Mouse (Mus musculus): ENCODE measurements around the gene Xylt1. TPM values are rescaled to one million over a fixed set of nuclear protein-coding genes. Genes with fewer than 3 reads are reported as not detected.
A peak's percentile ranks its signal among the peaks of the same experiment; 100 is the strongest.

Gene Xylt1
- polyA plus RNA-seq, 1 experiment from 2014 or later = 2.0 TPM

DNA sequence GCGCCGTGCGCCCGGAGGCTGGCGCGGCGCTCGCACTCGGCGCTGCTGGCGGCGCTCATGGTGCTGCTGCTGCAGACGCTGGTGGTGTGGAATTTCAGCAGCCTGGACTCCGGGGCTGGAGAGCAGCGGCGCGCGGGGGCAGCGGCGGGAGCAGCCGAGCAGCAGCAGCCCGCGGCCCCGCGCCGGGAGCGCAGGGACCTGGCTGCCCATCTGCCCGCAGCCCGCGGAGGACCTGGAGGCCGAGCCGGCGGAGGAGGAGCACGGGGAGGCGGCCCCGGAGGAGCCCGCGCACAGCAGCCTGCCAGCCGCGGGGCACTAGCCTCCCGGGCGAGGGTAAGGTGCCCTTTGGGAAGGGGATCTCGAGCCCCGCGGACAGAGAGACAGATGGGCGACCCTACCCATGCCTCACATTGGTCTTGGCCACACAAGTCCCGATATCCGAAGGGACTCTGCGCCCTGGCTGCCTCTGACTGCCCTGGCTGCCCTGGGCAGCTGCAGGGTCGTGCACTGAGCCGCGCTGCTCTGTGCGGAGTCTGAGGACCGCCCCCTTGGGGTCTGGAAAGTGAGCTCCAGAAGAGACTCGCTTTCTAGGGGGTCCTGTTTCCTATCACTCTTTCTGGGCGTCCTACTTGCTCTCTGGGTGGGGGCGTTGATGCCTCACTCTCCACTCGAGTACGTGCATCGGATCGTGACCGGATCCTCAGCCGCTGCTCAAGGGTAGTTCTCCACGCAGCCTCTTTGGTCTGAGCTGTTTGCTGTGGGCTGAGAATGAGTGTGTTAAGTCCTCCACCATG is 606 bp downstream of the Xylt1 start:
- H3K36me3 ChIP-seq = no peaks in the 10 kb centered on the region
- H3K4me1 ChIP-seq = peaks cover 40% of the 10 kb centered on the region
- no peaks in the 10 kb centered on the region for H3K9me3 ChIP-seq
- H3K27ac ChIP-seq (replicated peaks) = peak overlapping the region; percentile 86
- H3K4me2 ChIP-seq (replicated peaks) = peak overlapping the region; percentile 97
- ATAC-seq (replicated peaks) = peak; percentile 72
- WGBS = under 1% methylated on average over 64 of the region's 64 CpGs
- no peaks in the 10 kb centered on the region for H3K27me3 ChIP-seq
- peak overlapping the region; percentile 89 for H3K9ac ChIP-seq (replicated peaks)
- peak overlapping the region; percentile 86 for H3K4me3 ChIP-seq

GRCm38 (mm10) chr7:117382006-117382405 is 1.2 kb downstream of the Xylt1 start:
- Histone ChIP-seq H3K36me3 (no peaks in the 10 kb centered on the region), H3K27me3 (no peaks in the 10 kb centered on the region), H3K4me2 (replicated peaks) (peak overlapping the region; percentile 97), H3K4me3 (peak overlapping the region; percentile 86), H3K27ac (replicated peaks) (0 out of 2 replicates have a peak overlapping the region, but pooled peaks have one; percentile 86), H3K4me1 (peaks cover 44% of the 10 kb centered on the region), H3K9me3 (no peaks in the 10 kb centered on the region), H3K9ac (replicated peaks) (peak overlapping the region; percentile 89)
- 14% methylated on average over 2 of the region's 2 CpGs for WGBS
- ATAC-seq (replicated peaks) = no peak

DNA sequence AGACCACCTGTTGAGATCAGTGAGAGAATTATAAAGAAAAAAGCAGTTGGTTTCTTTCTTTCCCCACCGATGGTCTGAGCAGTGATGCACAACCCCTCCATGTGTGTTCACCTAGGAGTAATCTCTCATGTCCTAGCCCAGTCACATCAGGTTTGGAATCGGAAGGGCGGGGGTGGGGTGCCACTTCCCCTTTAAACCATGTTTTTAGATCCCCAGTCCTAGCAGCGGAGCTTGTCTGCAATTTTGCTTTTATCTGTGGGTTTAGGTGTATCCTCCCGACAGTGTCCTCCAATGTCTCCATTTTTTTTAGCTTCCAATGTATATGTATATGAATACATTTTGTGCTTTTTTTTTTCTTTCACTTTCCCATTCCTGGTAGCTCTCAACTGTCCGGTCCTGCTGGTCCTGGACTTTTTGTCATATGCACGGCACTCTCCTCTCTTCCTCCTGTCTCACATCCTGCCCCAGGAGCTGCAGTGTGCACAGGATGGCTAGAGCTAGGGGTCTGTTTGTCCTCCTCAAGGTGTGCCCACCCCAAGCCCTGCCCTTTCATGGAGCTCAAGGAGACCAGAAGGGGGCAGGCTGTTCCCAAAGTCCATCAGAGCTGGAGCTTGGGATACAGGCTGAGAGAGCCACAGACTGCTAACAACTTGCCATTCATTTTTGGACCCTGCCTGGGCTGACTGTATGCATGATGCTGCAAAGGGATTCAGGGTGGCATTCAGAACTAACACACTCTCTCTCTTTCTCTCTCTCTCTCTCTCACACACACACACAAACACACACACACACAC is 2.6 kb downstream of the Xylt1 start:
- 49% methylated on average over 7 of the region's 7 CpGs for WGBS
- Histone ChIP-seq H3K4me3 (peak overlapping the region; percentile 86), H3K27ac (replicated peaks) (no peak overlapping the region), H3K9me3 (no peaks in the 10 kb centered on the region), H3K36me3 (no peaks in the 10 kb centered on the region), H3K9ac (replicated peaks) (no peak overlapping the region), H3K4me1 (peaks cover 44% of the 10 kb centered on the region), H3K4me2 (replicated peaks) (peak overlapping the region; percentile 97), H3K27me3 (no peaks in the 10 kb centered on the region)
- no peak for ATAC-seq (replicated peaks)

DNA sequence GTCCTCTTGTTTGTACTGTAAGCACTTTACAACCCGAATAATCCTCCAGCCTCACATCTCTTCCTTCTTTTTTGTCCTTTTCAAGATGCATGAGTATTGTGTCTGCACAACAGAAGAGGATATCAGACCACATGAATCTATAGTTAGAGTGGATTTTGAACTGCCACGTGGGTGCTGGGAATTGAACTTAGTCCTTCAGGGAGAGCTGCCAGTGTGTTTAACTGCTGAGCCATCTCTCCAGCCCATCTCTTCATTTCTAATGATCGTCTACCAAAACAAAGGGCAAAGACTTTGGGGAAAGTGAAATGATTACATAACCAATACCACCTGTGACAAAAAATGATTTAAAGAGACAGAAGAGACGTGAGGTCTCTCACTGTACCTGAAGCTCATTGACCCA is 5.6 kb downstream of the Xylt1 start:
- H3K4me3 ChIP-seq = no peak overlapping the region
- H3K27ac ChIP-seq (replicated peaks) = no peak overlapping the region
- H3K4me1 ChIP-seq = peaks cover 37% of the 10 kb centered on the region
- no peaks in the 10 kb centered on the region for H3K36me3 ChIP-seq
- WGBS = 78% methylated on average over 4 of the region's 4 CpGs
- H3K27me3 ChIP-seq = no peaks in the 10 kb centered on the region
- no peak overlapping the region for H3K9ac ChIP-seq (replicated peaks)
- no peak overlapping the region for H3K4me2 ChIP-seq (replicated peaks)
- no peak for ATAC-seq (replicated peaks)
- H3K9me3 ChIP-seq = no peaks in the 10 kb centered on the region

DNA sequence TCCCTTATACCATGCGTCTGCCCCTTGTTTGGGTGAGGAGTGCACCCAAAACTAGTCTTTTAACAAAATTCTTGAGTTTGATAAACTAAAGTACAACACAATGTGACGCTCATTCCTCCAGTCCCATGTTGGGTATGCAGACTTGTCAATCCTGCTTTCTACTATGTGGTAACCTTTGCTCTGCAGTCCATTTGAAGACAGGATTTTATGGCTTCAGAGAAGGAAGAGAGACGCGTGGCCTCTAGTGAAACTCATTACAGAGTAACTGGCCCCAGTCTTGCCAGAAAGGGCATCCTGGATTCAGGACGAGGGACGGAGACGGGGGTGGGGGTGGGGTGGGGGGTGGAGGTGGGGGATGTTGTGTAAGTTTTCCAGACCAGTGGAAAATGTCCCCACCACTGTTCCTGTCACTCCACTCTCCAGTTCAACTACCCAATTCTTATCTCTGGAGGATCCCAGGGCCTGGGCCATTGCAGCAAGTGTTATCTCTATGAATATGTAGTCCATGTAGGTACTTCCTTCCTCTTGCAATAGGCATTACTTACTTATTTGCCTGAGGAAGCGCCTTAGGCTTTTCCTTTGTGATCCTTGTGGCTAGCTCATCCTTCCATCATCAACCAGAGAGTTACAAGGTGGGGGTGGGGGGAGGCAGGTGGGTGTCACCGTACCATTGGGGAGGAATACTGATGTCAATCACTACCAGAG is 7.7 kb downstream of the Xylt1 start:
- no peak overlapping the region for H3K4me3 ChIP-seq
- peaks cover 18% of the 10 kb centered on the region for H3K4me1 ChIP-seq
- 93% methylated on average over 9 of the region's 9 CpGs for WGBS
- H3K9ac ChIP-seq (replicated peaks) = no peak overlapping the region
- no peaks in the 10 kb centered on the region for H3K36me3 ChIP-seq
- H3K27me3 ChIP-seq = no peaks in the 10 kb centered on the region
- ATAC-seq (replicated peaks) = no peak
- H3K9me3 ChIP-seq = no peaks in the 10 kb centered on the region
- no peak overlapping the region for H3K27ac ChIP-seq (replicated peaks)
- H3K4me2 ChIP-seq (replicated peaks) = no peak overlapping the region

DNA sequence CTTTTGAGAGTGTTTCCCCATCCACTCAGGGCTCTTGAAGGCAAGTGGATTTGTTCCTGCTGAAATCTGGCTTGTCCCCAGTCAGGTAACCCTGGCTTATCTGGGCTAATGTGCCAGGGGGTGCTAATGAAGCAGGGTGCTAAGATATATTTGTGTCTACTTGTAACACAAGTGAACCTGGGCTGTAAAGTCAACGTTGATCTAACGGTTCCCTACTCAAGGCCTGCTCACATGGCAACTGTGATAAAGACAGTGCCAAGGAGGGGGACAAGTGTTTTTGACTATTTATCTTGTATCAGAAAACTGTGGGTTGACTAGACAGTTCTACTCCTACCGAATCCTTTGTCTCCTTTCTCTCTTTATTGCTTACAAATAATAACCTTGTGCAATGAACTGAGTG is 8.3 kb downstream of the Xylt1 start:
- Histone ChIP-seq H3K9me3 (no peaks in the 10 kb centered on the region), H3K4me1 (peaks cover 12% of the 10 kb centered on the region), H3K27me3 (no peaks in the 10 kb centered on the region), H3K4me2 (replicated peaks) (no peak overlapping the region), H3K36me3 (no peaks in the 10 kb centered on the region), H3K9ac (replicated peaks) (no peak overlapping the region), H3K4me3 (no peak overlapping the region), H3K27ac (replicated peaks) (no peak overlapping the region)
- ATAC-seq (replicated peaks) = no peak
- WGBS = 95% methylated on average over 3 of the region's 3 CpGs

DNA sequence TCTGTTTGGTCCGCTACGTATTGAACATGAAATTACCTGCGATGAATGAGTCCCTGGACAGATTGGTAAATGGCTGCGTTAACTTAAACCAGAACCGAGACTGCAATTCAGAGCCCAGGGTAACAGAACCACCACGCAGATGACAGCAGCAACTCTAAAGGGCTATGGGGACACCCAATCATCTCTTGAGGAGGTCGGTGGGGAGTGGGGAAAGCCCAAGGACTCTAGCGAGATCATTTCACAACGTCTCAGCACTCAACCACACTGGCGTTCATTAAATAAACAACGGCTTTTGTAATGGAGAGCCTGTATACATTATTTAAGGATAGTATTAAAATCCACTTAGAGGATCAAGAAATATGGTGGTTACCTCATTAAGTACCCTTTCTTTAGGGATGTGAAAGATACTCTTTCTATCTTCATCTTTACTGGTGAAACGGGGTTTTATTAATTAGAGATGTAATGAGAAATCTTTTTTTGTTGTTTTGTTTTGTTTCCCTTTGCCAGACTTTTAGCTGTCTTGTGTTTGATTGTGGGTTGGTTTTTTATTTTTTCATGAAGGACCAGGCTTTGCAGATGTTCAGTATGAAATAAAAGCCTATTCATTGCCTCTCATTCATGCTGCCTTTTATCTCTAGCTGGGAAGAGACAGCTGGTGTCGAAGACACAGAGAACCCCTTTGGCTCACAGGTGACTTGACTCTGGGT is 12.2 kb downstream of the Xylt1 start:
- Histone ChIP-seq H3K36me3 (no peaks in the 10 kb centered on the region), H3K27me3 (no peaks in the 10 kb centered on the region), H3K4me1 (peaks cover 12% of the 10 kb centered on the region), H3K4me3 (no peak overlapping the region), H3K27ac (replicated peaks) (no peak overlapping the region), H3K4me2 (replicated peaks) (no peak overlapping the region), H3K9me3 (no peaks in the 10 kb centered on the region), H3K9ac (replicated peaks) (no peak overlapping the region)
- ATAC-seq (replicated peaks) = no peak
- WGBS = 64% methylated on average over 13 of the region's 13 CpGs

DNA sequence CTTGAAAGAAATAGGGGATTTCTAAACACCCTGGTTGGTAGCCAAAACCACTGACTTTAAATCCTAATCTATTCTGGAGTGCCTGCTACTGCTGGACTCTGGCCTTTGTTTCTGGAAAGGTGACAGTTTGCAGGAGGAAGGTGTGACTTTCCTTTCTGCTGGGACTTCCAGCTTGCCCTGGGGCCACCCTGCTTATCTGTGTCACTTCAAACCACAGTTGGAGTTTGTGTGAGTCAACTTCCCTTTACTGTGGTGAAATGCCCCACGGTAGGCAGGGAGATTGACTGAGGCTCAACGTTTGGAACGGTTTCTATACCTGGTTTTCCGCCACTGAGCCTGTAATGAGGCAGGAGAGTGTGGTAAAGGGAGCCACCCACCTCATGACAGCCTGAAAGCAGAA is 13.2 kb downstream of the Xylt1 start:
- WGBS = 81% methylated on average over 4 of the region's 4 CpGs

DNA sequence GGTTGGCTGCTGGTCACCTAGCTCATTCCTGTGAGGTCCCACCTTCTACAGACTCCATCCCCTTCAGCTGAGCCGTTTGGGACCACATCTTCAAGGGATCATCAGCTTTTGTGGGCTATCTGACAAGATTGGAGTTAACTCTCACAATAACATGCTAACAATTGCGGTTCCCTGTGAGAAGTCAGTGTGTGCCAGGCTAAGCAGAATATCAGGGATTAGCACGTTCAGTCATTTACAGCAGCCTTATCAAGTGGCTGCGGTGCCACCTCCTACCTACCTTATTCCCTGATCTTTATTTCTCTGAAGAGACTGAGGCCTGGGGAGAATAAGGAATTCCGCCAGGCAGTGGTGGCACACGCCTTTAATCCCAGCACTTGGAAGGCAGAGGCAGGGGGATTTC is 13.6 kb downstream of the Xylt1 start:
- H3K4me3 ChIP-seq = no peak overlapping the region
- no peak overlapping the region for H3K9ac ChIP-seq (replicated peaks)

More for the DNA sequence above, 13.2 kb downstream of the Xylt1 start:
- Histone ChIP-seq H3K27me3 (no peaks in the 10 kb centered on the region), H3K9ac (replicated peaks) (no peak overlapping the region), H3K4me2 (replicated peaks) (no peak overlapping the region), H3K27ac (replicated peaks) (no peak overlapping the region), H3K4me3 (no peak overlapping the region), H3K36me3 (no peaks in the 10 kb centered on the region), H3K9me3 (0 out of 2 replicates have a peak, but pooled peaks cover 3% of the 10 kb centered on the region), H3K4me1 (peaks cover 12% of the 10 kb centered on the region)
- ATAC-seq (replicated peaks) = no peak

DNA sequence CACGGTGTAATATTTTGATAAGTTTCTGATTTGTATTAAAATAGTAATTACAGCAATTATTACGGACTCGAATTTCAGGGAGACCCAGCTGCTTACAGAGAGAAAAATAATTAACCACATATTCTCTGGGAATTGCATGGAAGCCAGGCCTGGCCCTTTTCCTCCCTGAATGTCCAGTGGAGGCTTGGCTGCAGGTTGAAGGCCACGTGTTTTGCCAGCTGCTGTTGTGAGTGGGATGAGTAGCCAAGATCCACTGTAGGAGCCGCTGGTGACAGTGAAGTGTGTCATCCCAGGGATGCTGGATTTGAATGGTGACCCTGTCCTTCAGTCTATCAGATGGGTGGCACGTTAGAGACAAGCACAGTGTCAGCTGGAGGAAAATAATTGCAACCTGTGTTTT is 14.7 kb downstream of the Xylt1 start:
- H3K4me2 ChIP-seq (replicated peaks) = no peak overlapping the region
- no peaks in the 10 kb centered on the region for H3K36me3 ChIP-seq
- peaks cover 12% of the 10 kb centered on the region for H3K4me1 ChIP-seq
- H3K27ac ChIP-seq (replicated peaks) = no peak overlapping the region
- no peak overlapping the region for H3K4me3 ChIP-seq
- H3K9ac ChIP-seq (replicated peaks) = no peak overlapping the region
- 0 out of 2 replicates have a peak, but pooled peaks cover 3% of the 10 kb centered on the region for H3K9me3 ChIP-seq
- WGBS = 63% methylated on average over 6 of the region's 6 CpGs
- H3K27me3 ChIP-seq = no peaks in the 10 kb centered on the region
- ATAC-seq (replicated peaks) = no peak

More for the DNA sequence above, 13.6 kb downstream of the Xylt1 start:
- no peak for ATAC-seq (replicated peaks)
- no peak overlapping the region for H3K4me2 ChIP-seq (replicated peaks)
- H3K27me3 ChIP-seq = no peaks in the 10 kb centered on the region
- WGBS = 92% methylated on average over 6 of the region's 6 CpGs
- peaks cover 12% of the 10 kb centered on the region for H3K4me1 ChIP-seq
- no peaks in the 10 kb centered on the region for H3K36me3 ChIP-seq
- H3K9me3 ChIP-seq = 0 out of 2 replicates have a peak, but pooled peaks cover 3% of the 10 kb centered on the region
- H3K27ac ChIP-seq (replicated peaks) = no peak overlapping the region

DNA sequence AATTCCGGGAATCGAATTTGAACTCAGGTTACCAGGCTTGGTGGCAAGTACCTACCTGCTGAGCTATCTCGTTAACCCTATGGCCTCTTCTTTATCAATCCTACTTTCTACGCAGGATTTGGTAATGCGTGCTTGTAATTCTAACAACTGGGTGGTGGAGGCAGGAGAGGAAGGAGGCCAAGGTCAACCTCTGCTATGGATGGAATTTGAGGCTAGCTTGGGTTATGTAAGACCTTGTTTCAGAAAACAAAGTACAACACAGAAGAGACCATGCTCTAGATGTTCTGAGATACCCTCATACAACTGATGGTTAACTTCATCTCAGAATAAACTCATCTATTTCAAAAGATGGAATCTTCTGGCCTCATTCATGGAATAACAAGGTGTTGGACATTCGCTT is 17.1 kb downstream of the Xylt1 start:
- Histone ChIP-seq H3K27ac (replicated peaks) (no peak overlapping the region), H3K4me1 (peaks cover 24% of the 10 kb centered on the region), H3K27me3 (no peaks in the 10 kb centered on the region), H3K4me2 (replicated peaks) (no peak overlapping the region), H3K36me3 (no peaks in the 10 kb centered on the region), H3K9me3 (0 out of 2 replicates have a peak, but pooled peaks cover 3% of the 10 kb centered on the region), H3K9ac (replicated peaks) (no peak overlapping the region), H3K4me3 (no peak overlapping the region)
- no peak for ATAC-seq (replicated peaks)
- WGBS = 86% methylated on average over 6 of the region's 6 CpGs

Measured in forebrain, embryonic 15.5 days (tissue).